Mouse (Mus musculus) heart, postnatal 36 days (tissue): Measurements from ENCODE around the gene G6pc2. TPM values are rescaled to one million over a fixed set of nuclear protein-coding genes. Genes with fewer than 3 reads are reported as not detected.

Experiments
- DNase-seq, 2 experiments: peaks; one replicate each; pipeline ENCODE4 v3.0.0; 2021 to 2022
- intact Hi-C: fragments of 180-260 bp; cut with DNase I; formaldehyde crosslinking; loops from one replicate; pipeline ENCODE4 v1.15.1; 2025
- total RNA-seq, 2 experiments: library from RNA; stranded (reverse); gene quantifications; 2 replicates each; pipeline ENCODE4 v1.2.3; 2021

G6pc2 gene
- total RNA-seq, result not detected

DNA sequence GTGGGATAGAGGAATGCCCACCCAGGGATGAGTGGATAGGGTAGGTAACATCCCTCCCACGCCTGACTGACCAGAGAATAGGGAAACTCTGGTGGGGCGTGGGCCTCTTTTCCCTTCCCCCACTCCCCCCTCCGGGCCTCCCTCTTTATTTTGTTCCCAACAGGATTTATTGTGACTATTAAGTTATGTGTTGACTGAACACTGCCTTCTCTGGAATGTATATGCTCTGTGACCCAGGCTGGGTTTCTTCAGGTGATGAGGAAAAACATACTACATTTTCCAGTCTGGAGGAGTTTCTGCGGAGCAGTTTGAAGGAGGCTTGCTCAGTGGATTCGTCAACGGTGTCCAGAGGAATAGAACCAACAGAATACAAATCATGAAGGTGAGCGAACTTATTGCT lies at the start of gene G6pc2:
G6pc2 (plus strand) TSS at position 301 of the 400 bp plus-strand sequence.
- DNase-seq, result no peak
- intact Hi-C loops, result no loop called here

DNA sequence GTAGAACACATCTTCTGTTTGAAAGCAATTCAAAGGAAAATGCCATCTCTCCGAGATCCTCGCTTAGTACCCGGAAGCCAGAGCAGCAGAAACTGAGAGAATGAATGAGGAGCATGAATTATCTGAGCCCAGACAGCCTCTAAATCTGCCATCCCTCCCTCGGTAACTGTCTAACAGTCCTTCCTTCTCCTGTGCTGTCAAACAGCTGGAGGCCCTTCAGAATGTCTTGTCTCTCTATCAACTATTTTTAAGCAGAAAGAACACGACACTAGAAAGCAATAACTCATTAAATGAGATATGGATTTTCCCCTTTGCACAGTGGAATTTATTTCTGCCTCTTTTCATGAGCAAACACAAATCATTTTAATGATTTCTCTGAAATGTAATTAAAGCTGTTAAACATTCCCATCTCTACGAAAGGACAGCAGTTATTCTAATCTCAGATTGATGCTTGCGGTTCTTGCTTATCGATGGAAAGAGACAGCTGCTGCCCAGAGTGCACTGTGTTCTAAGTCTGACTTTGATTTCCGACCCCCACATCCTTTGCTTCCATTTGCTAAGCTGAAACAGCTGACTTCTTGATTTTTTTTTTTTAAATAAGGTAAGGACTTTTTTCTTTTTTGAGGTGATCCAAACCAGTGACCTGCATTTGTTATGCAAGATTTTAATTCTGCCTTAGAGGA lies 40.3 kb upstream of the G6pc2 start:
- no peak for DNase-seq

DNA sequence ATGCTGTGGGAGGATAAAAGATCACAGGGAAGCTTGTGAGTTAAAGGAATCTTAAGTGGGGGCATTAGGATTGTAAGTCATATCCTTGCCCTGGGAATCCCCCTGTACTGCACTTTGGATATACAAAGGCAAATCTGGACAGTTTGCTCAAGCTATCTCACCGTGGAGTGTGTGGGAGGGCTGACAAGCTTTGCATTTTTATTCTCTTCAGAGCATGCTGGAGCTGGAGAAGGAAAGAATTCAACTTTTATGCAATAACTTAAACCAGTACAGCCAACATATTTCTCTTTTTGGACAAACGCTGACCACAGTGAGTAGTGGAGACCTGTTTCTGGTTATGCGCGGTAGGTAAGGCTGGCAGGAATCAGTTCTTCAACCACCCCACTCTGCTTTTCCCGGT lies 35.6 kb upstream of the G6pc2 start:
- intact Hi-C loops, result no loop called here
- no peak for DNase-seq

More for the DNA sequence above, 40.3 kb upstream of the G6pc2 start:
- intact Hi-C loops, result no loop called here

DNA sequence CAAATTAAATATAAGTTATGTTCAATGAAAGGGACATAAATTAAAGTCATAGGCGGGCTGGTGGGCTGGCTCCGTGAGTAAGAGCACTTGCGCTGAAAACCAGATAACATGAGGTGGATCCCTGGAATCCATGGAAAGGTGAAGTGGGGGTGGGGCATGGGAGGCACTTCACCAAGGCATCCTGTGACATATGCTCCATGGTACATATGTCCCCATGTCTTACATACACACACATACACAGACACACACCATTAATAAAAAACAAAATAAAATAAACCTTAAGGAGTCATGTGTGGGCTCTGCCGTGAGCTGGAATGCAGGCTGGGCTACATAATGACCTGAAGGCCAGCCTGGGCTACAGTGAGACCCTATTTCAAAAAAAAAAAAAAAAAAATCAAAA lies 31.2 kb upstream of the G6pc2 start:
- no peak for DNase-seq
- intact Hi-C loops, result no loop called here

DNA sequence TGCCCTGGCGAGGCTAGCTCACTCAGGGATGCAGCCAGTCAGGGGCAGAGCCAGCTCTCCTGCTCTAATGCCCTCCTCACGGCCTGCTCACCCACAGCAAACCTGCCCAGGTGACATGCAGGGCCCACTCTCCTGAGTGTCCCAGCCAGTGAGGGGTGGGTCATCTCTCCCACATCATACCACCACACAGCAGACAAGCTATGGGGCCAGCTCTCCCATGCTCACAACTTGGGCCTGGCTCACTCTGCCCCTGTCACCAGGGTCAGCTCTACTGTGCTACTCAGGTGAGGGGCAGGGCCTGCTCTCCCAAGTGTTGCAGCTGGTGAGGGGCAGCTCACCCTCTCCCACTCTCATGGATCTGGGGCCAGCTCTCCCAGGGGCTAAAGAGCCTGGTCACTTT lies 22.9 kb upstream of the G6pc2 start:
- intact Hi-C loops, result no loop called here
- no peak for DNase-seq

DNA sequence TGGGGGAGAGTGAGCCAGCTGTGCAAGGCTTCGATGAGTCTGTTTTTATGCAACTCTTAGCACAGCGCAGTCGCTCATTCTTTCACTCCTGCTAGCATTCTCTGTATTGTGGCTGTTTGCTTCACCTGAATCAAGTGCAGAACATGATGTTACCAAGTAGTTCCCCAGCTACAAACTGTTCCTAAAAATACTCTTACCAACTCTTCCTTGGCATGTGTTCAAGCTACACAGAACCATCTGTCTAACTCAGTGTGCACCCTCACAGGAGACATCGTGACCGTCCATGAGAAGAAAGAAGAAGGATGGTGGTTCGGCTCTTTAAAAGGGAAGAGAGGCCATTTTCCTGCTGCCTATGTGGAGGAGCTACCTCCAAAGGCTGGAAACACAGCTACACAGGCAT lies 22.1 kb upstream of the G6pc2 start:
- intact Hi-C loops, result no loop called here
- no peak for DNase-seq

DNA sequence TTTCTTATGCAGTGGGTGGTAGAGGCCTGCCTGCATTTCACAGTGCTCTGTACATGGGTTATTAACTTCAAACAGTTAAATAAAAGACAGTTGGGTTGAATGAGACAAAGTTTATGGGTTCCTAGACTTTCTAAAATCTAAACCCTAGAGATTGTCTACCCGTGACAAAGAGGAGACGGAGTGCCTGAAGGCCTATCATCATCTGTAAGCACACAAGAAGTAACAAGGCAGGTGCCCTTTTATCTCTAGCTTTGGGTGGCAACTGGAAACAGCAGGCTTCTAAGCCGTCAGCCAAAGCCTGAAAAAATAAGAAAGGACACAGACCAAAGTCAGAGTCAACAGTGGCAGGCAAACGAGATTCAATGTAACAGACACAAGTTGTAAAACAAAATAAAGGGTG lies 21.7 kb upstream of the G6pc2 start:
- intact Hi-C loops, result no loop called here
- DNase-seq, result no peak

DNA sequence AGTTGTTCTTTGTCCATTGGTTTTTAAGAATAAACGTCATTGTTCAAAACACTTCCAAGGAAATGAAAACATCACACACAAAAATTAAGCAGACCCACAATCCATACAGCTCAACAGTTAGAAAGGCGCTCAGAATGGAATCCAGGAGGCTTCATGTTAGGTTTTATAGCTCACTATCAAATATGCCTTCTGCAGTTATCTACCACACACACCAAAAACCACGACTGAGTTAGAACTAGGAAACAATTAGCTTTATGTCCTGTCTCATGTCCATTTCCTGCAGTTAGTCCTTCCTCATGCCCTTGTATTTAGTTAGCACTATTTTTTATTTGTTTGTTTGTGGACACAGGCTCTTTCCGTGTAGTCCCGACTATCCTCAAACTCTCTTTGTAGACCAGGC lies 19.8 kb upstream of the G6pc2 start:
- intact Hi-C loops, result no loop called here
- DNase-seq, result no peak

DNA sequence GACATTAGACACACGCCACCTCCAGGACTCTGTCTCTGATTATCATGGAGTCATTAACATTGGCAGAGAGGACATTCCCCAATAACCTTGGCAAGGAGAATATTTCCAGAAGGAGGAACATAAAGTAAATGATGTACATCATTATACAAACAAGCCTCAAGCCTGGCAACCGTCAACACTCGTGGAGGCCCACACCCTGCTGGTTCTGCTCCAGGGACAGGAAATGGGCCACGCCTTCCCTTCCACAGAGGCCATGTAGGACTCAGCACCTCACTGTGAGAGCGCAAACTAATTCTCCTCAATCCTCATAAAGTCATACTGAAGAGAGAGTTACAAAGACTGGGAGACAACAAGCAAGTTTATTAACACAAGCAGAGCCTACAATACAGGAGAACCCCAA lies 17.3 kb upstream of the G6pc2 start:
- no peak for DNase-seq
- intact Hi-C loops, result no loop called here

DNA sequence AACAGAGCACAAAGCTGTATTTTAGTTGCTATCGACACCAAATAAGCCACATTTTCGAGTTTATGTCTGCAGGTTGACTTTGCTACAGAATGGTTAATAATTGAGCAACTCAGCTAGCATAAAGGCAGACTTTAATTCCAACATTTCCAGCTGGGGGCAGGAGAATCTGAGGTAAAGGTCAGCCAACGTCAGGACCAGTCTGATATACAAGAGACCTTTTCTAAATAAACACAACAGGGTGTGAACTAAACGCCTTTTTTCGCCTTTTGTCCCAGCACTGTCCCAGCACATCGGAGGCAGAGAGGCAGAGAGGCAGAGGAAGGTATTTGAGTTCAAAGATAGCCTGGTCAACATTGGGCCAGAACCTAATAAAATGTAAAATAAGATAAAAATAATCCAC lies 5.7 kb upstream of the G6pc2 start:
- intact Hi-C loops, result no loop called here
- no peak for DNase-seq

DNA sequence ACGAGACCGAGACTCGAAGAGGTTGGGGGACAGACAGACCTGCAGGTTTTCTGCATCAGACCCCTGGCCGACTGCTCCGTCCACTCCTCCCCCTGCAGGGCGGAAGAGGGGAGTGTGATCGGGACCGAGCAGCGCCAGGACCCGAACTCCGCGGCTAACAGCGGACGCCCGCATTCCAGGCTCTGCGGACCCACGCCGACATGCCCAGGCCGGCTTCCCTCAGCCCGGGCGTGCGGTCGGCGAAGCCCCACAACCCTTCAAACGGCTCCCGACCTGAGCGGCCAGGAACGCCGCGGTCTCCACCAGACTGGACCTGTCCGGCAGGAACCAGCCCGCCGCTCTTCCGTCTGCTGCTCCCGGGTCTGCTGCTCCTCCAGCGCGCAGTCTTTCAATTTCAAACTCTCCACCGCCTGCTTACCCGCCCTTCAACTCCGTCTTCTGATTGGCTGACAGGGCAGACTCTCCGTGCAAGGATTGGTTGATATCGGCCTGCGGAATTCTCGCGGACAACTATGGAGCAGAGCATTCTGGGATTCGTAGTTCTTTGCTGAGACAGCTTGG lies 5.0 kb upstream of the G6pc2 start, which contains the start of gene Spc25:
Spc25 (minus strand) TSS at position 404 of the 561 bp plus-strand sequence.
- DNase-seq, result peak; percentile 84
- intact Hi-C loops, result no loop called here

DNA sequence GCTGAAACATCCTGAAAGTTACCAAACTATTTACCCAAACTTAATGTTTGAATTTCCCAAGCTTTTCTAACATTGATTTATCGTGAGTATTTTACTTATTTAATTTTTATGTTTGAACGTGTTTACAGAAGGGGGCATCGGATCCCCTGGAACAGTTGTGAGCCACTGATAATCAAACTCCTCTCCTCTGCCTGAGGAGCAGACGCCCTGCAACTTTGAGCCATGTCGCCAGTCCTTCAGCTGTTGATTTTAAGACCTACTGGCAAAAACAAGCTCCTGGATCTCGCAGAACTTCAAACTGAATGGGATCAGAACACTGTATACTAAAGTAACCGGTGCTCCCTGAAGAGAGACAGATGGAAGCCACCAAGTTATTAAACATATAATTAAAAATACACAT lies 4.3 kb upstream of the G6pc2 start:
- intact Hi-C loops, result no loop called here
- peak in 1 of 2 experiments; percentile 12 for DNase-seq

DNA sequence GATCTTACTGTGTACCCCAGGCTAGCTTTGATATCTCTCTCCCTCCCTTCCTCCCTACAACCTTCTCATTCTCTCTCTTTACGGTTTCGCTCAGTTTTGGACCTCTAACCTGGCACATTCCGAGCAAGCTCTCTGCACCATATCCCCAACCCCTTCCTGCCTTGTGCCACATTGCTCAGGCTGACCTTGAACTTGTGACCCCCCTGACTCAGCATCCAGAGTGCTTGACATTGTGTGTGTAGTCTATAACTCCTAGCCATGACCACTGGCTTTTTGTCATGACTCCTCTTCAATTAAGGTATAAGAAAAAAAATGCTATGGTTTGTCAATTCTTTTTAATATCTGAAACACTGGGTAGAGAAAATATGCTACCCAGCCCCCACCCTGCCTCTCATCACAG lies 1.2 kb upstream of the G6pc2 start:
- no peak for DNase-seq
- intact Hi-C loops, result no loop called here

DNA sequence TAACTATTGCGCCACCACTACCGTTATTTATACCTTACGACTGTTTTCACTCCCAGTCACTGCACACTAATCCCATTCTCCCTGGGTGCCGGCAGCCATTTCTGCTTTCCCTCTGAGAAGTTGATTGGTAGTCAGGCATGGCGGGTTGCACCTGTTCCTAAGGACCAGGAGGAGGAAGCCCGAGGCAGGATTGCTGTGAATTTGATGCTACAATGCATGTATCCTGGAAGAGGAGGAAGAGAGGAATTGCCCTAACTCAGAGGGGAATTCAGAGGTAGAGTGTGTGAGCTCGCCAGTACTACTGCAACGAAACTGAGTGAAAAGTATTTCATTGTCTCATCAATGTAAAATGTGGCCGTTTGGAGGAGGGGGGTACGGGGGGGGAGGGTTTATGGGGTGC lies 1.8 kb downstream of the G6pc2 start:
- intact Hi-C loops, result no loop called here

DNA sequence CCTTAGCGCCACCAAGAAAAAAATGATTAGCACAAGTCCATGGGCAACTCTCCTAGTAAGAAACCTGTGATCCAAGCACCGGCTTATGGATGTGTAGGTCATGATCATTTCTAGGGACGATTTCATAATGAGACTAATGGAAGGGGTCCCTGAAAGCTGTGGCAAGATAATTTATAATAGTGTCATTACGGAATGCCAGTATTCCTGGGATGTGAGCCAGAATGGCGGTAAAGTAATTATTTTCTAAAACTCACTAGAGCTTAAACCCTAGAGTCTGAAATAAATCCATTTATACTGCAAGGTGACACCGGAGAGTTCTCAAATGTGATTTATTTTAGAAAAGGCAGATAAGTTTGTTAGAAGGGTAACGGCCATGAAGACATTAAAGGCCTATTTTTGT lies 4.4 kb downstream of the G6pc2 start:
- intact Hi-C loops, result no loop called here

More for the DNA sequence above, 1.8 kb downstream of the G6pc2 start:
- DNase-seq, result no peak

DNA sequence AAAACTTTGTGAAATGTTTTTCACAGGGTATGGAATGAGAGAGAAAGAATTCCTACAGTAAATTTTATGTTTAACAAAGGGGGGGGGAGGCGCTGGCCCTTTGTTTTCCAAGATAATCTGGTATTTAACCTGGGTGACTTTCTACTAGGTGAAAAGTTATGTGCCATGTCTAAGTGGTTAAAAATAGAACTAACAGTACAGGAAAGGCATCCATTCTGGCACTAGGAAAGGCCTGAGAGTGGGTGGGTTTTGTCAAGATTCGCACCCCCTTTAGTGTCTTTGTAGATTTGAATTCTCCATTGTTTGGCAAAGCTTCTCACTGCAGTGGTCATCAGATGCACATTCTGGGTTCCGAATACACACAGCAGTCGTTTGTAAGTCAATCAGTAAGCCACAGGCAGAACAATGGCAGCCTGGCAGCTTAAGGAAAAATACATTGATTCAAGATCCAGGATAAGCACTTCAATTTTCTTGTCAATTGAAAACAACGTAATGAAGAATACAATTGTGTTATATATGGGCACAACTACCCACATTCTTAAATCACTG lies 11.1 kb downstream of the G6pc2 start:
- DNase-seq, result no peak
- intact Hi-C loops, result no loop called here

More for the DNA sequence above, 4.4 kb downstream of the G6pc2 start:
- no peak for DNase-seq

DNA sequence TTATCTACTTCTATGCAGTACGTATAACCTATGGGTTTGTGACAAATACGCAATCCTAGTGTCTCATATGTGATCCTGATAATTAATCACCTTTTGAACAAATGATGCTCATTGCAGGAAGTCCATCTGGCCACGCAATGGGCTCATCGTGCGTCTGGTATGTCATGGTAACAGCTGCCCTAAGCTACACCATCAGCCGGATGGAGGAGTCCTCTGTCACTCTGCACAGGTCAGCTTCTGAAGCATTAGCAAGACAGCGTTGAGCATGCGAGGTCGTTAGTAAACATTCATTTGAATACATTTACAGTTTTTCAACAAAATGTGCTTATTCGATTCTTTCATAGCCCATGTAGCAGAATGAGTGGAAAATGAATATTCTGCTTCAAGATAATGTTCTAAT lies 11.9 kb downstream of the G6pc2 start:
- DNase-seq, result no peak
- intact Hi-C loops, result no loop called here

DNA sequence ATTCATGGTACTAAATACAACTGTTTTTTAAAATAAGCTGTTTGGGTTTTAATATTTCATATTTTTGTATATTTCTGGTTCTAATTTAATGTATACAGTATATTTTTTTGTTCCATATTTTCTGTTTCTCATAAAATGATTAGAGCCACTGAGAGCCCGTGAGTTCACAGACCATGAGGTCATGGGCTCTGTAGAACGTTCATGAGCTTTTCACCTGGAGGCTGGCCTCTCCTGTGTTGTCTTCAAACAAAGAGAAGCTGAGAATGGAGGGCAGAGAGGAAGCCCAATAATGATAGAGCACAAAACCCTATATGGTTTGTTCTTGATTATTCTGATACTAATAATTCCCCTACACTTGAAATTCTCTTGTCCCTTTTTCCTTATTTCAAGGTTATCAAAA lies 13.9 kb downstream of the G6pc2 start:
- intact Hi-C loops, result no loop called here
- DNase-seq, result no peak

DNA sequence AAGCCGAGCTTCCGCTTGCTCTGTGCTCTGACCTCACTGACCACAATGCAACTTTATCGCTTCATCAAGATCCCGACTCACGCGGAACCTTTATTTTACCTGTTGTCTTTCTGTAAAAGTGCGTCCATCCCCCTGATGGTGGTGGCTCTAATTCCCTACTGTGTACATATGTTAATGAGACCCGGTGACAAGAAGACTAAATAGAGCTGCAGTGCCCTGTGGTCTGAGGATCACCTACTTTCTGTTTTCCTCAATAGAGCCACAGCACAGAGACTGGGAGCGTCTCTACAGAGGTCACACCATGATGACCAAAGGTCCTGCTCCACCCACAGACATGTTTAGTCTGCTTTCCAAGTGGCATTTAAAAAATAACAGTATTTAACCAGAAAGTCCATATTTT lies 16.0 kb downstream of the G6pc2 start:
- intact Hi-C loops, result no loop called here
- no peak for DNase-seq

DNA sequence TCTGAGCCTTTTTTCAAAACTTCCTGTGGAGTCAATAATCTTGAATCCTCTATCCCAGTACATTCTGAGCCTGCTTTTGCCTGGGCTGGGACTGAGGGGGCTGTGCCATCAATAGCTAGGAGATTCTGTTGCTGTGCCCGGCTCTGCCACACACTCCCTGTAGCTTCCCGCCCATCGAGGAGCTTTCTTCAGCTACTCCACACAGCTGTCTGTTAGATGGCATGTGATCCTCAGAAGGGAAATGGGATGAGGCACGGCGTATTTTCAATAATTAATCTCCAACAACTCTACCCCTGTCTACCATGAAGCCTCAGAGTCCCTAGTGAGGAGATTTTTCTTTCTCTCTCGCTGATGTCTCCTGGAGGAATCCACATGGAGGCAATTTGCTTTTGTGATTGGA lies 17.8 kb downstream of the G6pc2 start:
- intact Hi-C loops, result no loop called here
- no peak for DNase-seq

DNA sequence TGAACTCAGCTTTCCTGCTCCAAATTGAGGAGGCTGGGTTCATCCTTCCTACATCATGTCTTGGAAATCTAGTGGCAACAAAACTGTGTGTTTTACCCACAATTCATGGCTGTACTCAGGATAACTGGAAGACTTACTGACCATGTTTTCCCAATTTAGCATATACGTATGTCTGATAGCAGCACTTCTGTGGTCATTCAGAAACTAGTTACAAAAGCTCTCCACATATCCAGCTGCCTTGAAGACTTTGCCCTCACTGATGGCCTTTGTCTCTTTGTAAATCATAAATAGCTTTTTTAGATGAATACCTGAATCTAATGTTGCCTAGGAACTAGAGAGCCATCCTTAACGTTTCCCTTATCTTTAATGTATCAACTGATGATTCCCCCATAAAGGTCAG lies 19.3 kb downstream of the G6pc2 start:
- intact Hi-C loops, result no loop called here
- no peak for DNase-seq

DNA sequence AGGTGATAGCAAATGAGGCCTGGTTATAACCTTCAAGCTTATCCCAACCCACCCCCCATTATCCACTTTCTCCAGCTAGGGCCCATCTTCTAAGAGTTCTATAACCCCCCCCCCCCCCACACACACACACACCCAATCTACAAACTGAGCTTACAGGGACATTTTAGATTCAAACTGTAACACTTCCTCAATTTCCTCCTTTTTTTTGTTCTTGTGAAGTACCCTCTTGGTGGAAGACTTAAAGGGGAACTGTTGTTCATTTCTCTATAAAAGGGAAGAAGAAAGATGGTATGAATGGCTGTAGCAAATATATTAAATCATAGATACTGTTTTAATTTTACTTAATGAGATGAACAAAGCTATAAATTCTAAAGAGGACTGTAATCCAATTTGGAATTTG lies 21.2 kb downstream of the G6pc2 start:
- no peak for DNase-seq
- intact Hi-C loops, result no loop called here
